Mouse (Mus musculus) olfactory bulb, adult 2 months (tissue): Measurements from ENCODE around the gene Aplnr. TPM values are rescaled to one million over a fixed set of nuclear protein-coding genes. Genes with fewer than 3 reads are reported as not detected.

Source experiments
- H3K27ac ChIP-seq: fragments of 200-500 bp; 2 replicates; pipeline ENCODE4 v1.5.1; 2012; ENCODE audit warnings: low read depth, low read length; ENCODE audit not compliant: insufficient read depth
- H3K4me1 ChIP-seq: fragments of 200-500 bp; 2 replicates; pipeline ENCODE4 v1.6.1; 2012; ENCODE audit warnings: low read length; ENCODE audit not compliant: control insufficient read depth, insufficient read depth
- H3K4me3 ChIP-seq: fragments of 200-500 bp; 2 replicates; pipeline ENCODE4 v1.5.1; 2012; ENCODE audit warnings: mild to moderate bottlenecking, low read depth, low read length, moderate library complexity; ENCODE audit not compliant: insufficient read depth
- CTCF ChIP-seq: fragments of 200-500 bp; IDR thresholded peaks from 2 replicates; pipeline ENCODE4 v1.5.1; 2012; ENCODE audit warnings: low read depth, mild to moderate bottlenecking, low read length, moderate library complexity; ENCODE audit not compliant: insufficient read depth
- POLR2A ChIP-seq: fragments of 200-500 bp; IDR thresholded peaks from 2 replicates; pipeline ENCODE4 v1.6.1; 2012; ENCODE audit warnings: mild to moderate bottlenecking, low read depth, low read length, moderate library complexity; ENCODE audit not compliant: insufficient read depth
- WGBS: fragments of 180-500 bp; shearing (Covaris S2); methylation state at CpG from one replicate; pipeline ENCODE4 v1.1.7; 2018; 5-methylcytosine and 5-hydroxymethylcytosine counted together
- polyA plus RNA-seq: library from polyadenylated mRNA; stranded (reverse); fragments of >200 nt; gene quantifications from 2 replicates; pipeline ENCODE4 v1.2.4, GENCODE M21; 2012; ENCODE audit warnings: low replicate concordance; ENCODE audit not compliant: missing spikeins, insufficient read depth, insufficient read length

Aplnr gene
- polyA plus RNA-seq, 1 experiment = not detected

GRCm38 (mm10) chr2:85147481-85147880, 11.5 kb downstream of the Aplnr start:
- Histone ChIP-seq H3K4me3 (no peak overlapping the region), H3K4me1 (no peaks in the 10 kb centered on the region)
- 74% methylated on average over 2 of the region's 2 CpGs for WGBS

GRCm38 (mm10) chr2:85150373-85150772, 14.3 kb downstream of the Aplnr start:
- no peak for TF ChIP-seq CTCF
- TF ChIP-seq POLR2A = no peak
- H3K4me1 ChIP-seq = no peaks in the 10 kb centered on the region
- no peak overlapping the region for H3K4me3 ChIP-seq
- no peak overlapping the region for H3K27ac ChIP-seq
- 95% methylated on average over 1 of the region's 1 CpGs for WGBS

More at GRCm38 (mm10) chr2:85147481-85147880, 11.5 kb downstream of the Aplnr start:
- TF ChIP-seq CTCF (no peak), POLR2A (no peak)
- no peak overlapping the region for H3K27ac ChIP-seq

GRCm38 (mm10) chr2:85151233-85151632, 15.2 kb downstream of the Aplnr start:
- WGBS = 61% methylated on average over 2 of the region's 2 CpGs
- no peak overlapping the region; the same call in 1 of the 2 replicates for H3K27ac ChIP-seq
- TF ChIP-seq CTCF (no peak), POLR2A (no peak)
- H3K4me3 ChIP-seq = no peak overlapping the region
- no peaks in the 10 kb centered on the region for H3K4me1 ChIP-seq

- no peaks in the 10 kb centered on the region for H3K4me1 ChIP-seq
- 91% methylated on average over 9 of the region's 9 CpGs for WGBS
- H3K27ac ChIP-seq = no peak overlapping the region
- no peak overlapping the region for H3K4me3 ChIP-seq
- TF ChIP-seq POLR2A = no peak
- no peak for TF ChIP-seq CTCF
These were observed 19.3 kb downstream of the Aplnr start for GRCm38 (mm10) chr2:85155334-85155733.

GRCm38 (mm10) chr2:85156136-85156535, 20.1 kb downstream of the Aplnr start:
- Histone ChIP-seq H3K4me1 (no peaks in the 10 kb centered on the region), H3K27ac (no peak overlapping the region), H3K4me3 (no peak overlapping the region)
- TF ChIP-seq POLR2A = no peak
- no peak for TF ChIP-seq CTCF
- WGBS = 91% methylated on average over 5 of the region's 5 CpGs

- Histone ChIP-seq H3K27ac (no peak overlapping the region), H3K4me3 (no peak overlapping the region), H3K4me1 (peaks cover 6% of the 10 kb centered on the region)
- 95% methylated on average over 3 of the region's 3 CpGs for WGBS
- no peak for TF ChIP-seq CTCF
- TF ChIP-seq POLR2A = no peak
These were observed 21.4 kb downstream of the Aplnr start for GRCm38 (mm10) chr2:85157382-85157781.

- WGBS = 61% methylated on average over 4 of the region's 4 CpGs
- H3K27ac ChIP-seq = peak overlapping the region; percentile 51
These were observed 25.0 kb downstream of the Aplnr start for GRCm38 (mm10) chr2:85160901-85161637.

GRCm38 (mm10) chr2:85161638-85162093, 25.6 kb downstream of the Aplnr start:
- no peak for TF ChIP-seq POLR2A
- TF ChIP-seq CTCF = no peak
- peak overlapping the region; percentile 82 for H3K27ac ChIP-seq
- WGBS = 18% methylated on average over 1 of the region's 1 CpGs

More at GRCm38 (mm10) chr2:85160901-85161637, 25.0 kb downstream of the Aplnr start:
- Histone ChIP-seq H3K4me1 (peaks cover 6% of the 10 kb centered on the region), H3K4me3 (no peak overlapping the region)
- TF ChIP-seq CTCF (no peak), POLR2A (no peak)

GRCm38 (mm10) chr2:85163311-85164047, 27.5 kb downstream of the Aplnr start:
- H3K4me3 ChIP-seq = no peak overlapping the region
- 74% methylated on average over 7 of the region's 7 CpGs for whole genome bisulfite sequencing

More at GRCm38 (mm10) chr2:85161638-85162093, 25.6 kb downstream of the Aplnr start:
- H3K4me1 ChIP-seq = peaks cover 6% of the 10 kb centered on the region
- no peak overlapping the region for H3K4me3 ChIP-seq

More at GRCm38 (mm10) chr2:85163311-85164047, 27.5 kb downstream of the Aplnr start:
- TF ChIP-seq POLR2A (no peak), CTCF (no peak)
- Histone ChIP-seq H3K27ac (no peak overlapping the region), H3K4me1 (peaks cover 6% of the 10 kb centered on the region)
